Mouse (Mus musculus) heart, adult 2 months (tissue): ENCODE data around the gene Rpl13a. TPM values are rescaled to one million over a fixed set of nuclear protein-coding genes. Genes with fewer than 3 reads are reported as not detected.
"Not testable (repeated sequence)": the region's sequence is repeated elsewhere in the genome, so short reads cannot be mapped to it uniquely, and the experiment has no call there.

Experiments
- DNase-seq, 2 experiments: peaks; one replicate each; pipeline ENCODE4 v3.0.0; 2021
- H3K27ac ChIP-seq: fragments of 200-600 bp; 2 replicates; pipeline ENCODE4 v1.8.1; 2022
- H3K27me3 ChIP-seq: fragments of 200-500 bp; 2 replicates; pipeline ENCODE4 v1.6.1; 2012; ENCODE audit warnings: mild to moderate bottlenecking, low read length, inconsistent platforms, mixed read lengths; ENCODE audit not compliant: control insufficient read depth, insufficient read depth
- H3K36me3 ChIP-seq: fragments of 200-500 bp; 2 replicates; pipeline ENCODE4 v1.6.1; 2012; ENCODE audit warnings: low read length, inconsistent platforms; ENCODE audit not compliant: control insufficient read depth, insufficient read depth
- H3K4me1 ChIP-seq: fragments of 200-500 bp; 2 replicates; pipeline ENCODE4 v1.6.1; 2011; ENCODE audit warnings: low read length; ENCODE audit not compliant: control insufficient read depth, insufficient read depth
- H3K4me3 ChIP-seq: fragments of 200-600 bp; 2 replicates; pipeline ENCODE4 v1.8.1; 2022
- H3K79me2 ChIP-seq: fragments of 200-500 bp; replicated peaks from 2 replicates; pipeline ENCODE4 v1.6.1; 2012; ENCODE audit warnings: mild to moderate bottlenecking, inconsistent platforms, low read length, moderate library complexity, mixed read lengths; ENCODE audit not compliant: control insufficient read depth, insufficient read depth
- H3K9ac ChIP-seq: fragments of 200-500 bp; 2 replicates; pipeline ENCODE4 v1.6.1; 2012; ENCODE audit warnings: low read depth, mild to moderate bottlenecking, control low read depth, inconsistent platforms, low read length, mixed read lengths
- CTCF ChIP-seq: fragments of 200-600 bp; IDR thresholded peaks from 2 replicates; pipeline ENCODE4 v1.8.1; 2022; ENCODE audit warnings: antibody characterized with exemption, mild to moderate bottlenecking, moderate library complexity
- EP300 ChIP-seq: fragments of 200-500 bp; IDR thresholded peaks from 2 replicates; pipeline ENCODE4 v1.6.1; 2011; ENCODE audit warnings: low read depth, low read length, control low read depth; ENCODE audit not compliant: insufficient read depth
- POLR2A ChIP-seq: fragments of 200-500 bp; IDR thresholded peaks from 2 replicates; pipeline ENCODE4 v1.6.1; 2011; ENCODE audit warnings: mild to moderate bottlenecking, low read depth, low read length, control low read depth; ENCODE audit not compliant: insufficient read depth
- WGBS: fragments of 180-500 bp; shearing (Covaris S2); methylation state at CpG from one replicate; pipeline ENCODE4 v1.1.7; 2018; 5-methylcytosine and 5-hydroxymethylcytosine counted together
- intact Hi-C: fragments of 180-260 bp; cut with DNase I; formaldehyde crosslinking; loops from one replicate; pipeline ENCODE4 v1.15.1; 2025
- long read RNA-seq: library from polyadenylated mRNA; stranded (forward); transcript quantifications from one replicate; pipeline ENCODE4 v2.0.0, GENCODE M21; 2021
- polyA plus RNA-seq: library from polyadenylated mRNA; depleted of rRNA; stranded (reverse); fragments of >200 nt; gene quantifications from 2 replicates; pipeline ENCODE4 v1.2.3, GENCODE M21; 2012; rRNA removed
- total RNA-seq, 2 experiments: library from RNA; stranded (reverse); gene quantifications; 2 replicates each; pipeline ENCODE4 v1.2.3; 2021

Gene Rpl13a
- total RNA-seq (100 to 1,000 TPM; 561 to 659 TPM), polyA plus RNA-seq (915 and 1,061 TPM in 2 replicates)
- long read RNA-seq, transcript Rpl13a-201 (8 exons, 1,047 nt): major isoform, 171 of 183 reads
- long read RNA-seq, partial matches to known transcripts: 1 of 183 reads
- long read RNA-seq, other reads (novel, unspliced or antisense): 3 of 183 reads

DNA sequence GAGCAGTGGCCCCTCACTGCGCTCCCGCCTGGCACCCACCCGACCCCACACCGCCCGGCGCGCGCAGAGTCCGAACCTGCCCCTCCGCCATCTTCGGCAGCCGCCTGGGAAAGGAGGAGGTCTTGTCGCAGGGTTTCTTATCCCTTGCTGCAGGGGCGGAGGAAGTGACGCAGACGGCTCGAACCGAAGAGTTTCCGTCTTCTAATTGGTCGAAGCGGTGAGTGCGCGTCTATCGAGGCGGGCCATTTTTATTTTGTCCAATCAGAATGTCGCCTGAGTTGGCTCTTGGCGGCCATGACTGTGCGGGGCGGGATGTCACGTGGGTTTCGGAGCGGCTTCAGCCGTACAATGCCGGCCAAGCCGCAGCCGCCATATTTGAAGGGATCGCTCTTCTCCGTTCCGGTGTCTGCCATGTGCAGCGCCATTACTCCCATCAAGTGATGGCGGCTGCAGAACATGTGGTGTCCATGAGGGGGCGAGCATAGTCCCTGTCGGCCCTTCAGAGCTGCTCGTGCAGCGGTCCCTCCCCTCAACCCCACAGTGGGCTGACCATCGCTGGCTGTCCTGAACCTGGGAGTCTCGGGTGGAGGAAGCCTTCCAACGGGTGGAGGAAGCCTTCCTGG is at the start of gene Rpl13a:
Gene Rpl13a, minus strand, starts transcription at position 138 of the 623 bp plus-strand sequence.
- H3K4me1 ChIP-seq: peaks cover 3% of the 10 kb centered on the region; the same call in 1 of the 2 replicates
- peak within 1 kb of the TSS; percentile 97 for H3K27ac ChIP-seq
- peak within 1 kb of the TSS; percentile 95 for H3K9ac ChIP-seq
- H3K79me2 ChIP-seq: no peaks in the 10 kb centered on the region; the same call in 1 of the 2 replicates
- no peaks in the 10 kb centered on the region for H3K27me3 ChIP-seq
- peak; percentile 98 to 99 for DNase-seq
- TF ChIP-seq EP300: peak; percentile 80
- peak; percentile 95 for TF ChIP-seq POLR2A
- peak; percentile 91 for TF ChIP-seq CTCF
- under 1% methylated on average over 48 of the region's 48 CpGs for WGBS
- intact Hi-C loops: loop anchor here (1.0 kb wide), 1 partner anchor 26 kb away; the partner anchor contains the start of genes Aldh16a1 and Pih1d1
- H3K4me3 ChIP-seq: peak within 1 kb of the TSS; percentile 92
- peaks cover 7% of the 10 kb centered on the region for H3K36me3 ChIP-seq

DNA sequence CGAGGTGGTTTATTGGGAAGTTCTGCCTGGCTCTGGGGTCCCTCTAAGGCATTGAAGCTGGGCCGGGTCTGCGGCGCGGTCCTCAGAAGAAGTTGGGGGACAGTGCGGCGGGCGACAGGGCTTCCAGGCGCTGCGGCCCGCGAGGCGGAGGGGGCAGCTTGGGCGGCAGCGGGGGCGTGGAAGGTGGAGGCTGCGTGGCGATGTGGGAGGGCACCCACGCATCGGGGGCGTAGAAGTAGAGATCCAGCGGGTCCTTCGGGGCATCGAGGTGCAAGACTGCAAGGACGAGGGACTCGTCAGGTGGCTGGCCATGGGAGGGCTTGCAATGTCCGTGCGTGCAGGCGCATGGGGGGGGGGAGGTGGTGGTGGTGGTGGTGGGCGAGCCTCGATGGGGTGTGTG is 47.8 kb upstream of the Rpl13a start:
- intact Hi-C loops: no loop called here
- H3K36me3 ChIP-seq: no peaks in the 10 kb centered on the region
- H3K9ac ChIP-seq: no peak overlapping the region
- 3% methylated on average over 31 of the region's 31 CpGs for WGBS
- no peaks in the 10 kb centered on the region for H3K4me1 ChIP-seq
- DNase-seq: no peak
- no peaks in the 10 kb centered on the region for H3K79me2 ChIP-seq
- no peak overlapping the region for H3K4me3 ChIP-seq
- H3K27ac ChIP-seq: no peak overlapping the region
- H3K27me3 ChIP-seq: peaks cover 28% of the 10 kb centered on the region
- TF ChIP-seq POLR2A (no peak), CTCF (no peak), EP300 (no peak)

GRCm38 (mm10) chr7:45175929-45176328 is 47.4 kb upstream of the Rpl13a start:
- Histone ChIP-seq H3K27me3 (peaks cover 24% of the 10 kb centered on the region), H3K36me3 (no peaks in the 10 kb centered on the region), H3K9ac (no peak overlapping the region), H3K79me2 (no peaks in the 10 kb centered on the region), H3K27ac (no peak overlapping the region), H3K4me3 (no peak overlapping the region), H3K4me1 (no peaks in the 10 kb centered on the region)
- 3% methylated on average over 23 of the region's 23 CpGs for WGBS
- TF ChIP-seq EP300: no peak
- TF ChIP-seq CTCF: no peak
- no peak for TF ChIP-seq POLR2A
- DNase-seq: no peak
- intact Hi-C loops: no loop called here

DNA sequence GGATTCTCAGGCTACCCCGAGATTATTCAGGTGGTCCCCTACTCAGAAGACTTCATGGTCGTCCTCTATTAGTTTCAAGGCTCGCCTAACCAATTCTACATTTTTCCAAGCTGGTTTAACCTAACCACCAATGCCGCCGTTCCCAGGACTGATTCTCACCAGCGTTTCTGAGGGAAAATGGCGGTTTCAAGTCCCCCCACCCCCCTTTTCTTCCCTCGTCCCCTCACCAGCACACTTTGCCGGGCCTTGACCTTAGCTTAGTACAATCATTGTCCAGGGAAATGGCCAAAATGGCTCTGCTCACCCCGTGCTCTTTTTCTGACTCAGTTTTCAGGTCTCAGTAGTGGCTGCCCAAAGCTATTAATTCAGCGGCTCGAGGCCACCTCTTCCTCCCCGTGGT is 46.8 kb upstream of the Rpl13a start:
- intact Hi-C loops: no loop called here
- Histone ChIP-seq H3K27me3 (peaks cover 23% of the 10 kb centered on the region), H3K79me2 (no peaks in the 10 kb centered on the region), H3K4me3 (no peak overlapping the region), H3K4me1 (no peaks in the 10 kb centered on the region), H3K9ac (no peak overlapping the region), H3K36me3 (no peaks in the 10 kb centered on the region), H3K27ac (no peak overlapping the region)
- DNase-seq: no peak
- 12% methylated on average over 13 of the region's 13 CpGs for WGBS
- TF ChIP-seq CTCF (no peak), POLR2A (no peak), EP300 (no peak)

DNA sequence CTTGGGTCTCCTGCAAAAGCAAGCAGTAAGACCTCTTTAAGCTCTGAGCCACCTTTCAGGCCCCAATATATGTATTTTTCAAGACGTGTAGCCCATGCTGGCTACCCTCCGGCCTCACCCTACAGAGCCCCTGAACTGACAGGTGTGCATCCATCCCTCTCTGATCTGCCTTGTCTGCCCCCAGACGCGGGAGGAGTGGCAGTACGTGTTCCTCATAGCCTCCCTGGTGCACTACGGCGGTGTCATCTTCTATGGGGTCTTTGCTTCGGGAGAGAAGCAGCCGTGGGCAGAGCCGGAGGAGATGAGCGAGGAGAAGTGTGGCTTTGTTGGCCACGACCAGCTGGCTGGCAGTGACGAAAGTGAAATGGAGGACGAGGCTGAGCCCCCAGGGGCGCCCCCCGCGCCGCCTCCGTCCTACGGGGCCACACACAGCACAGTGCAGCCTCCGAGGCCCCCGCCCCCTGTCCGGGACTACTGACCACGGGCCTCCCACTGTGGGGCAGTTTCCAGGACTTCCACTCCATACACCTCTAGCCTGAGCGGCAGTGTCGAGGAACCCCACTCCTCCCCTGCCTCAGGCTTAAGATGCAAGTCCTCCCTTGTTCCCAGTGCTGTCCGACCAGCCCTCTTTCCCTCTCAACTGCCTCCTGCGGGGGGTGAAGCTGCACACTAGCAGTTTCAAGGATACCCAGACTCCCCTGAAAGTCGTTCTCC is 46.2 kb upstream of the Rpl13a start:
- Histone ChIP-seq H3K4me1 (no peaks in the 10 kb centered on the region), H3K27me3 (peaks cover 23% of the 10 kb centered on the region), H3K9ac (no peak overlapping the region), H3K27ac (no peak overlapping the region), H3K4me3 (no peak overlapping the region), H3K36me3 (no peaks in the 10 kb centered on the region), H3K79me2 (no peaks in the 10 kb centered on the region)
- no peak for TF ChIP-seq EP300
- TF ChIP-seq POLR2A: no peak
- TF ChIP-seq CTCF: no peak
- DNase-seq: no peak
- intact Hi-C loops: no loop called here
- WGBS: 17% methylated on average over 29 of the region's 29 CpGs

DNA sequence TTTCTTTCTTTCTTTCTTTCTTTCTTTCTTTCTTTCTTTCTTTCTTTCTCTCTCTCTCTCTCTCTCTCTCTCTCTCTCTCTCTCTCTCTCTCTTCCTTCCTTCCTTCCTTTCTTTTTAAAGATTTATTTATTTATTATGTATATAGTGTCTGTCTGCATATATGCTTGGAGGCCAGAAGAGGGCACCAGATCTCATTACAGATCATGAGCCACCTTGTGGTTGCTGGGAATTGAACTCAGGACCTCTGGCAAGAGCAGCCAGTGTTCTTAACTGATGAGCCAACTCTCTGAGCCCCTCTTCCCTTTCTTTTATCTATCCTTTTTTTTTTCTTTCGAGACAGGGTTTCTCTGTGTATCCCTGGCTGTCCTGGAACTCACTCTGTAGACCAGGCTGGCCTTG is 45.2 kb upstream of the Rpl13a start:
- H3K27ac ChIP-seq, H3K79me2 ChIP-seq, H3K4me1 ChIP-seq, H3K4me3 ChIP-seq, H3K9ac ChIP-seq, H3K36me3 ChIP-seq, DNase-seq, intact Hi-C loops: not testable (repeated sequence)
- peak; percentile 57 for TF ChIP-seq CTCF
- peaks cover 25% of the 10 kb centered on the region for H3K27me3 ChIP-seq
- 42% methylated on average over 1 of the region's 1 CpGs for WGBS
